Mouse (Mus musculus) bone marrow, adult 2 months (tissue): ENCODE measurements around the gene Cyp2f2.

Experiments used
- CTCF ChIP-seq: fragments of 200-500 bp; IDR thresholded peaks from 2 replicates; pipeline ENCODE4 v1.5.1; 2011; ENCODE audit warnings: low read length, control low read depth; ENCODE audit not compliant: control insufficient read depth, insufficient read depth
- POLR2A ChIP-seq: fragments of 200-500 bp; IDR thresholded peaks from 2 replicates; pipeline ENCODE4 v1.6.1; 2011; ENCODE audit warnings: low read depth, mild to moderate bottlenecking, control low read depth, low read length, borderline replicate concordance; ENCODE audit not compliant: control insufficient read depth

GRCm38 (mm10) chr7:27161744-27162143 is 42.0 kb downstream of the Cyp2f2 start:
- no peak for TF ChIP-seq CTCF
- no peak for TF ChIP-seq POLR2A
